Mouse (Mus musculus) adrenal gland, postnatal 4 days (tissue): ENCODE results near the gene Olfr47. TPM values are rescaled to one million over a fixed set of nuclear protein-coding genes. Genes with fewer than 3 reads are reported as not detected.
"Not testable (repeated sequence)": the region's sequence is repeated elsewhere in the genome, so short reads cannot be mapped to it uniquely, and the experiment has no call there.

Source experiments
- DNase-seq, 2 experiments: peaks; one replicate each; pipeline ENCODE4 v3.0.0; 2021 to 2022; ENCODE audit warnings: low spot score in 2 of 2, mixed read lengths in 2 of 2
- long read RNA-seq, 2 experiments: library from polyadenylated mRNA; stranded (forward); transcript quantifications; one replicate each; pipeline ENCODE4 v2.0.0; 2021
- total RNA-seq, 2 experiments: library from RNA; stranded (reverse); gene quantifications; 2 replicates each; pipeline ENCODE4 v1.2.3; 2021

The Olfr47 gene
- total RNA-seq, result not detected
- long read RNA-seq, experiment 1, result 0 reads
- long read RNA-seq, experiment 2, result 0 reads

DNA sequence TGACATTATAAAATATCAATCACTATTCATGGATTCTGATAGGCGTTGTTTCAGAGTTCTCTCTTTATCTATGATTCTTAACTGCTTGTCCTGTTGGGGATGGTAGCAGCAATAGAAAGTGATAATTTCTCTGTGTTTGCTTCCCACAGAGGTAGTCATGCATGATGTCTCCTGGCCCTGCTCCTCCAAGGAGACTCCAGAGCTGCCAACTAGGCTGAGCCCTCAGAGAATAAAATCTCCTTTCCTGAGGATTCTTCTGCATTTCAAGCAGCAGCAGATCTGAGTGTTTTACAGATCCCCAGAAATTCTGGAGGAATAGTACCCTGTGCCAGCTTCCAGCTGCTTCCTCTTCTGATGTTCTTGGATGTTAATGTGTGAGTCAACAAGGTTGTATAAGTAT lies at the start of gene Olfr47:
Gene Olfr47, plus strand, starts transcription at position 275 of the 400 bp plus-strand sequence.
- not testable (repeated sequence) for DNase-seq

DNA sequence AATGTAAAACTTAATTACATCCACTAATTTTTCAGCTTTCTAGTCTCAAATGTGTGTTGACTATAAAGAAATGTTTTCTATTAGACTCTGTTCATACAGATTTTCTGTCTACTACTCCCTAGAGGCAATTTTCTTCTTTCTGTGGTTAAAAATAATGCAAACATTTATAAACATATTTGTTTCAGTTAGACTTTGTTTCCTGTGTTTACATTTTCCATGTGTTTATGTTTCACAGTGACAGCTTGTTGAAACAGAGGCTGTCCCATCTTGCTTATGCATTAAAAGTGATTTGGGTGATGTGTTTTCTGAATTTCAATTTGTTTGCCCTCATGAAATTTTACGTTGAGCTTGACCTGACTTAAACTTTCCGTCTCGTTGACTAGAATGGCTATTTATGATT lies 40.3 kb upstream of the Olfr47 start:
- DNase-seq, result no peak

DNA sequence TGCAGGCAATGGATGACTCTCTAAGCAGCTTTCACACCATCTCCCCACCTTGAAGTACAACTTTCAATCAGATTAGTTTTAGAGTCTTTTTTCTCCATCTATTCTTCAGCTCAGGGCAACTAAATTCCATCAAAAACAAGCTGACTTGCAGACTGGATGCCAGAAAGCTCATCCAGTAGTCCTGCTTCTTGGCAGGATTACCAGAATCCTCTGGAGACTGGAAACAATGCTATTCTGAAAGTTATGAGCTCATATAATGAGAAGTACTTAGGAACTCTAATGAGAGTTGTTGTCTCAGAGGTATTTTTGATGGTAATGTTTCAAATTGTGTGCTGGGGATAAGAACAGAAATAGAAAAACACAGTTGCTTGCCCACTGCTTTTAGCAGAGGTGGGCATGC lies 34.5 kb upstream of the Olfr47 start, which contains the start of gene Olfr435:
Gene Olfr435, plus strand, starts transcription at position 366 of the 400 bp plus-strand sequence.
- DNase-seq, result no peak

DNA sequence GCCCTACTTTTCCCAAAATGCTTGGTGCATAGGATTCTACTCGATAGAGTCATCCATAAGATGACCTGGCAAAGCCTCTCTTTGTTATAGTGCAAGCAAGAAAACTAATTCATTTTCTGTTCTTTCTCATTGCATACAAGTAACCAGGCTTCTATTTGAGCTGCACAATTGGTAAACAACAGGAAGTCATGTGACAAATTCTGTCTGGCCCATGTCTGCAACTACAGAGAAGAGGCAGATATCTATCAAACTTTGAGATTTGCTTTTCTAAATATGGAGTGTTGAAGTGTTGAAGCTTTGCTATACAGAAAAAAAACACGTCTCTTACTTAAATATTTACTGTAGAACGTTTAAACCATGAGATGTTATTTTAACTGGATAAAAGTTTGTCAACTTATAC lies 33.2 kb upstream of the Olfr47 start:
- no peak for DNase-seq

DNA sequence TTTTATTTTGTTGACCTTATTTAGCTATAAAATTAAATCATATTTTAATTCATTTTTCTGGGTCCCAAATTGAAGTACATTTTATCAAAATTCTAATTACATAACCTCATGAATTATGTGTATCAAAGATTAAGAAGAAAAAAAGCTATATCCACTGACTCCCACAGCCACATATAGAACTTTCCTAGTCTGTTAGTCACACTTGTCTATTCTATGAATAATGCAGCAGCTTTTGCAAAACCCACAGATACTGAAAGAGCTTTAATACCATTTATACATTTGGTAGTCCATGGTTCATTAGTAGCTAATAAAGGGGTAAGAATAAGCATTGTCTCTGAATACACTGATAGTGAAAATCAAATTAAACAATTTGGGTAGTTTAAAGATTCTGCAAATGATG lies 28.5 kb upstream of the Olfr47 start:
- no peak for DNase-seq

DNA sequence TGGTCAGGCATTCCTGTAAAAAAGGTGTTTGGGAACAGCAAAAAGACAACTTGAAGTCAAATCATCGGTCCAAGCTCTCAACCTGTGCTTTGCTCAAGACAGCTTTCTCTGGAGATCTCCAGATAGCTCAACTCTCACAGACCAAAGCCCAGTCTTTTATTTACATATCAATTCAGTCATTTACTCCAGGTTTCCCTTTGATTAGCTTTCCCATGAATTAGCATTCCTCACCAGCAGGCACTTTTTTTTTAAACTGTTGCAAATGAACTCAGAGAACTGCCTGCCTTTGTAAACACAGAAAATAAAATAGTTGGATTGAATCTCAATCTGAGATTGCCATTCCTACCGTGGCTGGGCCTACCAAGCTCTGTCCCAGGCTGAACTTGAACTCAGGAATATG lies 26.0 kb upstream of the Olfr47 start:
- no peak for DNase-seq

DNA sequence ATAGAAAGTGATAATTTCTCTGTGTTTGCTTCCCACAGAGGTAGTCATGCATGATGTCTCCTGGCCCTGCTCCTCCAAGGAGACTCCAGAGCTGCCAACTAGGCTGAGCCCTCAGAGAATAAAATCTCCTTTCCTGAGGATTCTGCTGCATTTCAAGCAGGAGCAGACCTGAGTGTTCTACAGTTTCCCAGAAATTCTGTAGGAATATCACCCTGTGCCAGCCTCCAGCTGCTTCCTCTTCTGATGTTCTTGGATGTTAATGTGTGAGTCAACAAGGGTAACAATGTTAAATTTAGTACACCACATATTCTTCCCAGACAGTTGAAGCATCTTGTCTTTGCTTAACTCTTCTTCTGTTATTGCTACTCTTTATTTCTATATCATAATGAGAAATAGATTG lies 18.5 kb upstream of the Olfr47 start, which contains the start of gene Olfr434:
Gene Olfr434, plus strand, starts transcription at position 149 of the 400 bp plus-strand sequence.
- not testable (repeated sequence) for DNase-seq

DNA sequence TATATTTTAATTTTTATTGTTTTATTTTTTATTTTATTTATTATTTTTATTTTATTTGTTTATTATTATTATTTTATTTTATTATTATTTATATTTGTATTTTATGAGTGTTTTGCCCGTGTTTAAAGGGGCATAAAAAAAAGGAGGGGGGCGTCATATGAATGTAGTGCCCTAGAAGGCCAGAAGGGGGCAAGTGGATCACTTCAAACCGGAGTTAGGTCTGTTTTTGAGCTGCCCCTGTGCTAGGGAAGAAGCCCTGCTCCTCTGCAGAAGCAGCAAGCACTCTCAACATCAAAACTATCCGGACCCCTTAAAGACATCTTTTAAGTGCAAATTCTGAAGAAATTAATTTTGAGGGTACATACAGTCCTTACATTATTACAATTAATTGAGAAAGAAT lies 10.7 kb downstream of the Olfr47 start:
- no peak for DNase-seq

DNA sequence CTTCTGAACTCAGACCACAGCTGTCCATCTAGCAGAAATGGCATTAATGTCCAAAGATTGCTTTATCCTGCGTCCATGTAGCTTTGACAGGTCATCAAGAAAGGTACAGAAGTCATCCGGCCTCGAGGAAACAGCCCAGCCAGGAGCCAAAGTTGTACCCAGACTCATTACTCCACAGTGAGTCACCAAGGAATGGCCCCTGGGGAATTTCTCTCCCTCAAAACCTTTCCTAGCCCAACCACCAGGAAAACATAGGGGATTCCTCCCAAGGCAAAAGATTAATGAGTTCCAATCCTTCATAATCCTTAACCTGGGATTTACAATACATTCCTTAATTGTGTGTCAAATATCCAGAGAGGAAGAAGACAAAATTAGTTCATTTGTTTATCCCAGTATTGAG lies 16.1 kb downstream of the Olfr47 start:
- DNase-seq, result no peak

DNA sequence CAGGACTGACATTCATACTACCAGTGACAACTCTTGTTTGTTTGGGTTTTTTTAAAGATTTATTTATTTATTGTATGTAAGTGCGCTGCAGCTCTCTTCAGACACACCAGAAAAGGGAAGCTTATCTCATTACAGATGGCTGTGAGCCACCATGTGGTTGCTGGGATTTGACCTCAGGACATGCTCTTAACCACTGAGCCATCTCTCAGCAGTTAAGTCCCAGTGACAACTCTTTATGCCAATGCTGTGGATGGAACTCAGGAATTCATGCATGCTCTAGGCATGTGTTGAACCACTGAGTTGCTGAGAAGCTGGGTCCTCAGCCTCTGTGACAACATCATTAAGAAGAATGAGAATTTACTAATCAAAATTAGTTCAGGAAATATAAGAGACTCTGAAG lies 21.7 kb downstream of the Olfr47 start:
- no peak for DNase-seq

DNA sequence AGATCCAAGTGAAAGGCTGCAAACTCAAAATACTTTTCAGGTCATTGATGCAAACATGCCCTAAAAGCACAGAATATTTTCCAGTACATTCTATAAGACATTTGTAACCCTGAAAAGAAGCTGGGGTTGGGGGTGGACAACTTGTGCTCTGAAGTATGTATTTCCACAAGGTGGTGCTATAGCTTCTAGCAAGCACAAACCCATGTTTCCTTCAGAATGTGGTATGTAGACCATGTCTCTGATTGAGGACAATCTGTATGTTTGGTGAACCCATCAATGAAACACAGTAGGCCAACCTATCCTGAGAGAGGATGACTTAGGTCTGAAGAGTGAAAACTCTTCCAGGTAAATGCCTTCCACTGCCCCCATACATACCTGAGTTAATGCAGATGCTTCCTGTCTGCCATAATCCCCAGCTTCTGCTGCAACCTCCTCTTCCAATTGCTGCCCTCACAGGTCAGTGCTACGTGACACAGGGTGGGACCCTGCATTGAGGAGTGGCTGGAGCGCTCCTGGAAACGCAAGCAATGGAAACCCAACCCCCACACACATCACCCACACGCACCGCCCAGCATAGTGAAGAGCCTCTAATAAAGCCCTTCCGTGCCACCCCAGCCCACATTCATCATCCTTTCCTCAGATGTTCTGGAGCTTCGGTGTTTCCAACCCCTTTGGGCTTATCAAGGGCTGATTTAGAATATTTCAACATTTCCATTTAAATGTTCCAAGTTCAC lies 23.0 kb downstream of the Olfr47 start:
- DNase-seq, result no peak

DNA sequence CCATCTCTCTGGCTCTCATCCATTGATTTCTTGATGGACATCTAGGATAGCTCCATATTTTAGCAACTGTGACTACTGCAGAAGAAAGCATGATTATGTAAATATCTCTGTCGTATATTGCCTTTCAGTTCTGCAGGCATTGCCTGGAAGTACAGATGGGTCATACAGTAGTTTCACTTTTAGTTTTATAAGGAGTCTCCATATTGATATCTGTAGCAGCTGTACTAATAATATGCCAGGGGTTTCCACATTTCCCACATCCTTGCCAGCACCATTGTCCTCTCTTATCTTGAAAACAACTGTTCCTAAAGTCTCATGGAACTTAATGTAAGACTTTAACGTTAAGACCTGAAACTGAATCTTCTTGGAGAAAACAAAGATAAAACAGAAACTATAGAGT lies 29.4 kb downstream of the Olfr47 start:
- no peak for DNase-seq

DNA sequence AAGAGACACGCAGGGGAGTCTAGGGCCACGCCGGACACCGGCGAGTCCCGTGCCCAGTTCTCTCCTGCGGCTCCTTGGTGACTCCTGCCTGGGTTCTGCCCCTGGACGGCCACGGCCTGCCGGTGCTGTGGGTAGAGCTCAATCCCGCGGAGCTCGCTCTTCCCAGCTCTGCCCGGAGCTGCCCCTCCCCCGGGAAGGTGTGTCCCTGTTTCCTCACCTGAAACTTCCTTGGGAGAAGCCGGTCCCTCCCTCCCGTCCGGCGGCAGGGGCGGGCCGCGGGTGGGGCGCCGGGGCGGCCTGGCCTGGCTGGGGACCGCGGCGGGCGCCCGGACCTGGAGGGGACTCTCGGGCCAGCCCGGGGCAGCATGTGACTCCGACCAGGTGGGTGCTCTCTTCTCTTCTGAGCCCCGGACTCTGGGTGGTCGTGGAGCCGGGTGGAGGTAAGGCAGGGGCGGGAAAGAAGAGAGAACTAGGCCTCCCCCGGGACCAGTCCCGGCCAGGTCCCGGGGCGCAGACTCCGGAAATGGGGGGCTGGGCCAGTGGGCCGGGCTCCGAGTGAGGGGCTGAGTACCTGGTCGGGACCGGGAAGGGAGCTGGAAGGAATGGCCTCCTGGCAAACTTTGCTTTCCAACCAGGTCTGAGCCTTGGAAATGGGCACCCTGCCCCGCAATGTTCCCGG lies 34.2 kb downstream of the Olfr47 start, which contains the start of gene Arhgef5:
Gene Arhgef5, plus strand, starts transcription at position 220 of the 679 bp plus-strand sequence.
- peak; percentile 9 to 15 for DNase-seq

DNA sequence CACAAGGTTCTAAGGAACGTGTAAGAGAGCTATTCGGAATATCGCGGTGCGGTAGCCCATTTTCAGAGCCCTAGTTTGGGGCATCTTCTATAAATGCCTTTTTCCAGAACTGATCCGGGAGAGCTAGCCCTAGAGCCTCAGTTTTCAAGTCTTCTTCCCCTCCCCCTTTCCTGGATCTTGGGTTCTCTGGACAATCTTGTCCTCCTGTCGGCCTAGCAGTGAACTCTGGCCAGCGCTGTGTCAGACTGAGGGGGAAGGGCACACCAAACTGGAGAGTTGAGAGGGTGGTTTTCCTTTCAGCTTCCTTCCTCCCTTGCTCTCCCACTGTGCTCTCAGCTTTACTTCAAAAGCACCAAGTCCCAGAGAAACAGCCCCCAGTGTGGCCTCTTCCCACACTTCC lies 35.0 kb downstream of the Olfr47 start:
- no peak for DNase-seq

DNA sequence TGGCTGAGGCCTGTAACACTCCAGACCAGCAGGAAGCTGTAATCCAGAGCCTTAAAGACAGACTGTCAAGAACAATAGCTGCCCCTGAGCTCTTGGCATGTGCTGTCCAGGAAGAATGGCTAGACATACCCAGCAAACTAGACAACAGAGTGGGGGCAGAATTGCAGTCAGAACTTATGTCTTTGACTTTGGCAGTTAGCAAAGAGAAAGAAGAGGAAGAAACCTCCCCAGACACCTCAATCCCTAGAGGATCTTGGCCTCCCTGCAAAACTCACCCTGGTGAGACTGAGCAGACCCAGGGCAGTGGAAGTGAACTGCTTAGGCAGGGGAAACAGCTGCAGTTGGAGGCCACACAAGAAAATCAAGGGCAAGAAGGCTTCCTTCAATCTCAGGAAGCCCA lies 41.3 kb downstream of the Olfr47 start:
- DNase-seq, result no peak

DNA sequence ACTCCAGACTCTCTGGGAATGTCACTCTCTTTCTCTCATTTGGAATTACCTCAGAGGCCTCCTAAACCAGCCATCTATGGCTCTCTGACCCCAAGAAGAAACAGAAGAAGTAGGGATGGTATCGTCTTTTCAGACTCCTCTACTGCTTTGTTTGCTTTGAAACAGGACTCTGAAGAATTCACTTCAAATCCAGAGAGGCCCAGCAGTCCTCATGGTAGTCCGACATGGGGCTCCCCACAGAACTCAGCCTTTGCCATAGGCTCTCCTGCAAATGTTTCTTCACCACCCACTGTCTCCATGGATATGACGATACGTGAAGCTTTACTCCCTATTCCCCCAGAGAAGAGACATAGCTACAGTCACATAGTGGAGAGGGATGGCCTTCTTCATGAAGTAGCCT lies 42.8 kb downstream of the Olfr47 start:
- no peak for DNase-seq

DNA sequence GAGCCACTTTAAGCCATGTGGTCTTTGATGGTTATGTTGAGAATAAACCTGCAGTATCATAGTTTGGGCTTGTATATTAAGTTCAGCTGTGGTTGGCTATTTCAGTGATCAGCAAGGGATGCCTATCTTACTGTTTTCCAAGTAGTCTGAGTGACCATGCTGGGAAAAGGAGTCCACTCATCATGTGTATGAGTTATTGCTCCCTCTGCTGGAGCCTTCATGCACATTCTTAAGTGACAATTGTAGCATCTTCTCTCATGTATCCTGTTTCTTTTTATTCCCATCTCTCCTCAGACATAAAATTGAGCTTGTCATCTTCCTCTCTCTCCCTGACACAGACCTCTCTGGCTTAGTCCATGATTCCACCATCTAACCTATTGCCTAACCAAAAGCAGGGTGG lies 46.9 kb downstream of the Olfr47 start:
- DNase-seq, result no peak

DNA sequence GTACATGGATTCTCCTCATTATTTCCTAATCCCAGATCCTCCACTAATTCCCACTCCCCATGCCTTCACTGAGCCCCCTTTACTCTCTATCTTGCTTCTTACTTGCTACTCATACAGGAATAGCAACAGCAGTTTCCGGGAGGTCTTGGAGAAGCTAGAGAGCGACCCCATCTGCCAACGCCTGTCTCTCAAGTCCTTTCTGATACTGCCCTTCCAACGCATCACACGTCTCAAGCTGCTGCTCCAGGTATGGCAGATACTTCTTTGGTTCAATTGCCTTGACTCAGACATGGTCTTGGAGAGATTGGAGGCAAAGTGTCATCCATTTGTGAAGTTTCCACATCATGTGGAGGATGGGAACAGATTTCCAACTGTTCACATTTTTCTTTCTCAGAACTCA lies 49.2 kb downstream of the Olfr47 start:
- no peak for DNase-seq
